Mouse (Mus musculus): ENCODE measurements around the gene Gm21860.
"Not testable (repeated sequence)": the region's sequence is repeated elsewhere in the genome, so short reads cannot be mapped to it uniquely, and the experiment has no call there.

DNA sequence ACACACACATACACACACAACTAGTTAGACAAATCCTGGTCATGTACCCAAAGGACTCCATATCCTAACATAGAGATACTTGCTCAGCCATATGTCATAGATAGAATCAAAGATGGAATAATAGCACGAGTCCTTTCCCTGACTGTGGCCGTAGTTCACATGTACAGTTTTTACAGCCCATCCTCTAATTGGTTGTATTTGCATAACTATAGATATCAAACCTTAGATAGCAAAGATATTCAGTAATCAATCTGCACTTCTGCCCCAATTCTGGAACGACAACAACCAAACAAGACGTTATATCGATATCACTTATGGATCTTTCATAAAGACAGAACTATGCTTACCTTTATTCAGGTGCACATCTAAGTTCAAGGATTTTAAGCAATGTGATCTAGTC, 9.4 kb downstream of the Gm21860 start:
- TF ChIP-seq POLR2A (IDR thresholded peaks at IDR 0.05; ENCODE audit: insufficient read length, low read depth); E2F4 (IDR thresholded peaks at IDR 0.05; ENCODE audit: insufficient read depth); MYOD1 (IDR thresholded peaks at IDR 0.05; ENCODE audit: control insufficient read depth in 1 of 3, insufficient read length in 2 of 3, low read depth in 2 of 3); USF1 (IDR thresholded peaks at IDR 0.05; ENCODE audit: low read depth); TCF12 (IDR thresholded peaks at IDR 0.05; ENCODE audit: insufficient read depth, poor library complexity, severe bottlenecking): not testable (repeated sequence)

Data from myocyte (in vitro differentiated cells).